Mouse (Mus musculus) heart, adult 2 months (tissue): ENCODE measurements around the gene Itfg2. TPM values are rescaled to one million over a fixed set of nuclear protein-coding genes. Genes with fewer than 3 reads are reported as not detected.

Source experiments
- DNase-seq, 2 experiments: peaks; one replicate each; pipeline ENCODE4 v3.0.0; 2021
- H3K27ac ChIP-seq: fragments of 200-600 bp; 2 replicates; pipeline ENCODE4 v1.8.1; 2022
- H3K27me3 ChIP-seq: fragments of 200-500 bp; 2 replicates; pipeline ENCODE4 v1.6.1; 2012; ENCODE audit warnings: mild to moderate bottlenecking, low read length, inconsistent platforms, mixed read lengths; ENCODE audit not compliant: control insufficient read depth, insufficient read depth
- H3K36me3 ChIP-seq: fragments of 200-500 bp; 2 replicates; pipeline ENCODE4 v1.6.1; 2012; ENCODE audit warnings: low read length, inconsistent platforms; ENCODE audit not compliant: control insufficient read depth, insufficient read depth
- H3K4me1 ChIP-seq: fragments of 200-500 bp; 2 replicates; pipeline ENCODE4 v1.6.1; 2011; ENCODE audit warnings: low read length; ENCODE audit not compliant: control insufficient read depth, insufficient read depth
- H3K4me3 ChIP-seq: fragments of 200-600 bp; 2 replicates; pipeline ENCODE4 v1.8.1; 2022
- H3K79me2 ChIP-seq: fragments of 200-500 bp; replicated peaks from 2 replicates; pipeline ENCODE4 v1.6.1; 2012; ENCODE audit warnings: mild to moderate bottlenecking, inconsistent platforms, low read length, moderate library complexity, mixed read lengths; ENCODE audit not compliant: control insufficient read depth, insufficient read depth
- H3K9ac ChIP-seq: fragments of 200-500 bp; 2 replicates; pipeline ENCODE4 v1.6.1; 2012; ENCODE audit warnings: low read depth, mild to moderate bottlenecking, control low read depth, inconsistent platforms, low read length, mixed read lengths
- CTCF ChIP-seq: fragments of 200-600 bp; IDR thresholded peaks from 2 replicates; pipeline ENCODE4 v1.8.1; 2022; ENCODE audit warnings: antibody characterized with exemption, mild to moderate bottlenecking, moderate library complexity
- EP300 ChIP-seq: fragments of 200-500 bp; IDR thresholded peaks from 2 replicates; pipeline ENCODE4 v1.6.1; 2011; ENCODE audit warnings: low read depth, low read length, control low read depth; ENCODE audit not compliant: insufficient read depth
- POLR2A ChIP-seq: fragments of 200-500 bp; IDR thresholded peaks from 2 replicates; pipeline ENCODE4 v1.6.1; 2011; ENCODE audit warnings: mild to moderate bottlenecking, low read depth, low read length, control low read depth; ENCODE audit not compliant: insufficient read depth
- WGBS: fragments of 180-500 bp; shearing (Covaris S2); methylation state at CpG from one replicate; pipeline ENCODE4 v1.1.7; 2018; 5-methylcytosine and 5-hydroxymethylcytosine counted together
- intact Hi-C: fragments of 180-260 bp; cut with DNase I; formaldehyde crosslinking; loops from one replicate; pipeline ENCODE4 v1.15.1; 2025
- polyA plus RNA-seq: library from polyadenylated mRNA; depleted of rRNA; stranded (reverse); fragments of >200 nt; gene quantifications from 2 replicates; pipeline ENCODE4 v1.2.3, GENCODE M21; 2012
- total RNA-seq, 2 experiments: library from RNA; stranded (reverse); gene quantifications; 2 replicates each; pipeline ENCODE4 v1.2.3; 2021

The Itfg2 gene
- total and polyA plus RNA-seq, 3 experiments: 17.0 to 21.5 (median 21.2) TPM

- no peak for TF ChIP-seq POLR2A
- no peak for TF ChIP-seq CTCF
- no peak for TF ChIP-seq EP300
- Histone ChIP-seq H3K4me3 (no peak overlapping the region), H3K27ac (no peak overlapping the region), H3K9ac (no peak overlapping the region), H3K79me2 (no peaks in the 10 kb centered on the region), H3K27me3 (no peaks in the 10 kb centered on the region), H3K36me3 (peaks cover 7% of the 10 kb centered on the region), H3K4me1 (peaks cover 7% of the 10 kb centered on the region)
- WGBS: 89% methylated on average over 2 of the region's 2 CpGs
- intact Hi-C loops: no loop called here
- no peak for DNase-seq
These were observed 4.6 kb upstream of the Itfg2 start for GRCm38 (mm10) chr6:128429300-128429699.

GRCm38 (mm10) chr6:128427571-128427970, 2.8 kb upstream of the Itfg2 start:
- 93% methylated on average over 5 of the region's 5 CpGs for WGBS
- intact Hi-C loops: no loop called here
- Histone ChIP-seq H3K9ac (no peak overlapping the region), H3K4me3 (no peak overlapping the region), H3K4me1 (peaks cover 3% of the 10 kb centered on the region), H3K27ac (no peak overlapping the region), H3K27me3 (no peaks in the 10 kb centered on the region), H3K36me3 (peaks cover 3% of the 10 kb centered on the region; the same call in 1 of the 2 replicates), H3K79me2 (no peaks in the 10 kb centered on the region)
- no peak for DNase-seq
- TF ChIP-seq CTCF (no peak), EP300 (no peak), POLR2A (no peak)

- WGBS: 18% methylated on average over 9 of the region's 9 CpGs
- H3K36me3 ChIP-seq: no peaks in the 10 kb centered on the region
- intact Hi-C loops: no loop called here
- no peaks in the 10 kb centered on the region for H3K79me2 ChIP-seq
- no peak overlapping the region for H3K9ac ChIP-seq
- DNase-seq: no peak
- H3K27me3 ChIP-seq: no peaks in the 10 kb centered on the region
- TF ChIP-seq POLR2A: no peak
- no peak for TF ChIP-seq EP300
- TF ChIP-seq CTCF: no peak
- H3K4me3 ChIP-seq: peak overlapping the region; percentile 81
- peak overlapping the region; percentile 100 for H3K27ac ChIP-seq
- H3K4me1 ChIP-seq: peaks cover 2% of the 10 kb centered on the region
These were observed 315 bp upstream of the Itfg2 start for GRCm38 (mm10) chr6:128425046-128425445.

- H3K4me1 ChIP-seq: peaks cover 2% of the 10 kb centered on the region
- TF ChIP-seq POLR2A: no peak
- no peak for TF ChIP-seq CTCF
- TF ChIP-seq EP300: no peak
- H3K9ac ChIP-seq: no peak overlapping the region
- 46% methylated on average over 15 of the region's 16 CpGs for WGBS
- no peaks in the 10 kb centered on the region for H3K79me2 ChIP-seq
- no peaks in the 10 kb centered on the region for H3K27me3 ChIP-seq
- H3K36me3 ChIP-seq: no peaks in the 10 kb centered on the region
- no peak for DNase-seq
- peak overlapping the region; percentile 81 for H3K4me3 ChIP-seq
- intact Hi-C loops: no loop called here
- H3K27ac ChIP-seq: peak overlapping the region; percentile 100
These were observed 1.0 kb downstream of the Itfg2 start for GRCm38 (mm10) chr6:128423496-128424268.

GRCm38 (mm10) chr6:128421480-128421879, 3.3 kb downstream of the Itfg2 start:
- Histone ChIP-seq H3K4me1 (peaks cover 2% of the 10 kb centered on the region), H3K4me3 (no peak overlapping the region), H3K79me2 (no peaks in the 10 kb centered on the region), H3K36me3 (no peaks in the 10 kb centered on the region), H3K27ac (no peak overlapping the region), H3K27me3 (no peaks in the 10 kb centered on the region), H3K9ac (no peak overlapping the region)
- intact Hi-C loops: no loop called here
- no peak for DNase-seq
- WGBS: 85% methylated on average over 3 of the region's 3 CpGs
- TF ChIP-seq EP300: no peak
- no peak for TF ChIP-seq POLR2A
- no peak for TF ChIP-seq CTCF

GRCm38 (mm10) chr6:128421036-128421435, 3.7 kb downstream of the Itfg2 start:
- 47% methylated on average over 2 of the region's 2 CpGs for WGBS
- H3K27ac ChIP-seq: no peak overlapping the region

More at GRCm38 (mm10) chr6:128421036-128421435, 3.7 kb downstream of the Itfg2 start:
- no peaks in the 10 kb centered on the region for H3K79me2 ChIP-seq
- H3K9ac ChIP-seq: no peak overlapping the region
- H3K4me3 ChIP-seq: no peak overlapping the region
- peaks cover 2% of the 10 kb centered on the region for H3K4me1 ChIP-seq
- intact Hi-C loops: no loop called here
- no peaks in the 10 kb centered on the region for H3K27me3 ChIP-seq
- no peaks in the 10 kb centered on the region for H3K36me3 ChIP-seq
- TF ChIP-seq POLR2A: no peak
- TF ChIP-seq EP300: no peak
- no peak for TF ChIP-seq CTCF
- no peak for DNase-seq
